Mouse (Mus musculus) brain, embryonic 14.5 days (tissue): ENCODE measurements at regions not wholly inside any gene's neighbourhood (a gene's known extent, or its start where the extent isn't known, plus 50 kb on each side); places are given as distances from the start of the nearest gene placed in this dataset.

Experiments used
- DNase-seq: peaks from one replicate; pipeline ENCODE4 v3.0.0-alpha.2; 2011; ENCODE audit warnings: low read depth
- CTCF ChIP-seq: fragments of 200-500 bp; IDR thresholded peaks from 2 replicates; pipeline ENCODE4 v1.5.1; 2012; ENCODE audit warnings: inconsistent platforms, mild to moderate bottlenecking, moderate library complexity, borderline replicate concordance; ENCODE audit not compliant: insufficient read depth, insufficient read length; ENCODE audit errors: extremely low read depth
- POLR2A ChIP-seq: fragments of 200-500 bp; IDR thresholded peaks from 2 replicates; pipeline ENCODE4 v1.6.1; 2012; ENCODE audit warnings: mild to moderate bottlenecking, inconsistent platforms, borderline replicate concordance; ENCODE audit not compliant: poor library complexity, insufficient read depth, insufficient read length, severe bottlenecking; ENCODE audit errors: extremely low read depth

DNA sequence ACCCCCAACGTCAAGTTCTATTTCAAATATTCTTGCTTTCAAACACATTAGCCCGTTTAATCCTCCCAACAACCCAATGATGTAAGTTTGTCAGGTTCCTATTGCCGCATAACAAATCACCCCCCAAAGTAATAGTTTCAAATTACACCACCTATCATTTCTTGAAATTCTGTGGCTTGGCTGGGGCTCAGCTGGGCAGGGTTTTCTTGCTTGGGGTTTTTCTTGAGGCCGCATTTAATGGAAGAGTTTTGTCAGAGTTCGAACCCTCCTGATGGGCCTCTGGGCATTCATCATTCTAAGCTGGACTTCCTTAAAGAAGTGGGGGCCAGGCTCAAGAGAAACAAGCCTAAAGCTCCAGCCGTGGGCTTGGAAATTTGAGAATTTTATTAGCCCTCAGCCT is 178.1 kb upstream of the Habp2 start:
- DNase-seq = no peak
- TF ChIP-seq POLR2A = no peak
- no peak for TF ChIP-seq CTCF

- TF ChIP-seq POLR2A = no peak
- TF ChIP-seq CTCF = no peak
- DNase-seq = no peak
These were observed 171.2 kb upstream of the Habp2 start for GRCm38 (mm10) chr19:56115552-56116284.

DNA sequence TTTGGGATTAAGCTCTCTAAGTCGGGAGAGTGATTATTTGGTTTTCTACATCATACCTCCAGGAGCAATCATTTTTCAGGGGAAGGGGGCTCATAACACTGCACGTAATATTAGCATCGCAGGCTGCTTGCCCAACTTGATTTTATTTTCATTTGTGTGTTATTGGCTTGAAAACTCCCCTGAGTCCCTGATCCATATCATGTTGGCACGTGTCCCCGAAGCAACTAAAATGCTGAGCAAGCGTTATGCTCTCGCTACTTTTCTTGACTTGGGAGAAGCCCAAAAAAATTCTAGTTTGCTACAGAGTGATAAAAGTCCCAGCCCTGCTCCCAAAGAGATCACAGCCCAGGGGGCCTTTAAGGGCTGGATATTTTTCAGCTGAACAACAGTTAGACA is 170.7 kb upstream of the Habp2 start:
- TF ChIP-seq POLR2A (no peak), CTCF (no peak)
- DNase-seq = peak; percentile 39

DNA sequence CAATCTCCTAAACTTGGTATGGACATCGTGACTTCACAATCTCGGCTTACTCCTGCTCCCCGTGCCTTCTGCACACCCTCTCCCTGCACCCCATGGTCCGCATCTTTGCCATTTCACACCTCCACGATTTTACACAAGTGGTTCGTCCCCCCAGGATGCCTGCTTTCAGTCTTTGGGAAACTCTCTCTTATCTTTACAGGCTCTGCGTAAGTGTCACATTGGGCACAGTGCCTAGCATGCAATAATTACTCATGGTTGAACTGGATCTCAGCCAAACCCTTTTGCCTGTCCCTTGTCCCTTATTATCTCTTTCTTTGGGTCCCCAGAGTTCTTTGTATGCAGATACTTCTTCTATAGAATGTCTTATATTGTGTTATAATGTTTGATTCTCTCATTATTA is 166.2 kb upstream of the Habp2 start:
- DNase-seq = peak; percentile 59
- TF ChIP-seq POLR2A (no peak), CTCF (no peak)

GRCm38 (mm10) chr19:56122186-56122585 is 164.8 kb upstream of the Habp2 start:
- no peak for DNase-seq
- TF ChIP-seq POLR2A (no peak), CTCF (no peak)

- DNase-seq = peak; percentile 82
- no peak for TF ChIP-seq CTCF
- TF ChIP-seq POLR2A = no peak
These were observed 155.4 kb upstream of the Habp2 start for GRCm38 (mm10) chr19:56131556-56131955.

- peak; percentile 67 for DNase-seq
- TF ChIP-seq CTCF (no peak), POLR2A (no peak)
These were observed 153.9 kb upstream of the Habp2 start for GRCm38 (mm10) chr19:56132911-56133562.

DNA sequence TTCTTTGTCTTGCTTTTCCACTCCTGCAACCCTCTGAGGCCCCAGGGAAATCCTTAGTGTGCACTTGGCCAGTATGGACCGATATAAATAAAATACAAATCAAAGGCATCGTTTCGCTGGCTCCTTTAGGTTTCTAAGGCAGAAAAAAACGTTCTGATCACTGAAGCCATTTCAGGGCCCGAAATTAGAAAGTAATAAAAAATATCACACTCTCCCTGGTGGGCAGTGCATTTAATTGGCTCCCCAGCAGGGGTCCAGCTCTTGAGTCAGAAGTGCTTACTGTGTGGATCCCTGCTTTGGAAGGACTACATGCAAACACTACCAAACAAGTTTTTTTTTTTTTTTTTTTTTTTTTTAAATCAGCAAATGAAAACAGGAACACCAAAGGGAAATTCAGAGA is 153.4 kb upstream of the Habp2 start:
- DNase-seq = peak; percentile 72
- TF ChIP-seq POLR2A = no peak
- TF ChIP-seq CTCF = 0 out of 2 replicates have a peak, but pooled peaks have one; percentile 14

DNA sequence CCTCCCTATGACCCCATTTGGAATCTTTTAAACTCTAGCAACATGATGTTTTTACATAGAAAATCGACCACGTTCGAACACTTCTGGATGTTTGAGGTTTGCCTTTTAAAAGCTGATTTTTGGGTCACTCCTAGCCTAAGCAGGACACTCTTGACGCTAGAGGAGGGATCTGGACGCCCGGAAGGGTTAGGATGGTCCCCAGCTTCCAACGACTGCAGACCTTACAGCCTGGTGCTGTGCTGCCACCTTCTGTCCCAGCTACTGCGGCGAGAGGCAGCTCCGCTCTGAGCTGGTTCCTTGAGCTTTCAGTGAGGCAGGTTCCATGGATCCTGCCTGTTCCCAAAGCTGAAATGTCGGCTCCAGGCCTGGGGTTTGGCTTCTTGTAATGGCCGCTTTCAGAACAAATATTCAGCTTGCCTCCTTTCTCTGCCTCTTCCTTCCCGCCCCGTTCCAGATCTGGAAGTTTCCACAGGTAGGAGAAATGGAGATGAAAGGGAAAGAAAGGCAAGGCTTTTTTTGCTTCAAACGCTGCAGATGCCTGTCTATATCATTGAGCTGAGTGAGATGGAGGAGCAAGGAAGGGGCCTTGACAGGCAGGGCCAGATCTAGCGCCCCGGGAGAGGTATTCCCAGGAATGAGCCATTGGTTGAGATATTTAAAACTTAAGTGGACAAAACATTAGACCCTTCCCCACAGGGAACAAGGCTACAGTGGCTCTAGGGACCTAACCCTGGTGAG is 152.7 kb upstream of the Habp2 start:
- TF ChIP-seq POLR2A = no peak
- peak; percentile 97 for TF ChIP-seq CTCF
- peak; percentile 94 for DNase-seq

DNA sequence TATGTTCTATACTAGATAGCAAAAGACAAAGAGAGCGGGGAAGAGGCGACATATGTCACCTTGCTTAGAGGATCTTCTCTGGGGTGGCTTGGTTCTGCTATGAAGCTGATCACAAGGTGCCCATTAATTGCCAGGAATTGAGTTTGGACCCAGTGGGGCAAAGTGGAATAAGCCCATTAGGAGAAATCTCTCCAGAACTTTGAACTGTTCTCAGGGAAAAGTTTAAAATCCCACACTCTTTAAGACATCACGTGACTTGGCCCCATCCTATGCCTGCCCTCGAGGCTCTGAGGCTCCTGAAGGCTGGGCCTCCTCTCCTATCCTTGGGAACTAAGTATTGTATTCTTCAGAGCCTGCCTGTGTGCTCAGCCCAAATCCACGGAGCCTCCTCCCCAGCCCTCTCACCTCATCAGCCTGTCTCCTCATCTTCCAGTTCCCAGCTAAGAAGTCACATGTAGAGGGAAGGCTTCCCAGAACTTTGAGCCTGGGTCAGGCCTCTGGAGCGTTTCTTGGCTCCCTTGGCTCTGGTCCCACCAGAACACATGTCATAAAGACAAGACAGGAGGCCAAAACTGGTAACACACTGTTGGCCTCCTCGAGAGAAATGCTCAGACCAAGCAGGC is 151.5 kb upstream of the Habp2 start:
- DNase-seq = no peak
- TF ChIP-seq POLR2A (no peak), CTCF (no peak)

DNA sequence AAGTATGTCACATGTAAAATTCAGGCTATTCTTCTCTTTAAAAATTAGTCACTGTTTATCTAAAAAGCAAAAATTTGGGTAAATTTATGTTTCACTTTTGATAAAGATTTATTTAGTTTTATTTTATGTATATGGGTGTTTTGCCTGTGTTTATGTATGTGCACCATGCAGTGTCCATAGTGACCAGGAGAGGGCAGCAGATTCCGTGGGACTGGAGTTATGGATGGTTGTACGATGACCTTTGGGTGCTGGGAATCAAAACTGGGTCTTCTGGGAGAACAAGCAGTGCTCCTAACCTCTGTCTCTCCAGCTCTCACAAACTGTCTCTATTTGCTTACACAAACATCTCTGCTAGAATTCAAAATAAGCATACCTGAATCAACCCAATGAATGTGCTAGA is 146.4 kb upstream of the Habp2 start:
- no peak for DNase-seq
- TF ChIP-seq POLR2A = no peak
- TF ChIP-seq CTCF = peak; percentile 29; the same call in 1 of the 2 replicates
